In genomic region chr10:23894601-23895349, GRCm38 (mm10) we compare ENCODE assay signal across 8 mouse cellular contexts. TPM values are rescaled to one million over a fixed set of nuclear protein-coding genes. Genes with fewer than 3 reads are reported as not detected.
DNase-seq lines count a peak whose midpoint lies in the region; ATAC-seq and TF ChIP-seq lines count a peak whose summit lies in the region.

TSS of gene Vnn1 (plus strand) at chr10:23894688.

- no peaks in the 10 kb centered on the region for H3K36me3 ChIP-seq in embryonic facial prominence, embryonic 15.5 days

- DNase-seq in left cerebral cortex, adult 2 months (ENCODE audit: extremely low spot score in 1 of 2, low spot score in 2 of 2) = no peak
- no peak for DNase-seq in left cerebral cortex, postnatal 4 days
- DNase-seq in kidney, adult 8-10 months = peak; percentile 66 to 76
- DNase-seq in lung, postnatal 25 days (ENCODE audit: low spot score) = peak; percentile 2
- no peak for DNase-seq in layer of hippocampus, adult 8-10 months (ENCODE audit: low spot score in 2 of 2)
- DNase-seq in layer of hippocampus, adult 18-20 months (ENCODE audit: low spot score in 2 of 2) = no peak
- DNase-seq in layer of hippocampus, postnatal 10 days (ENCODE audit: low spot score in 2 of 2) = no peak

- WGBS in embryonic facial prominence, embryonic 15.5 days = 28% methylated on average over 21 of the region's 21 CpGs

- intact Hi-C loops in left cerebral cortex, adult 2 months (cut with DNase I) = no loop called here
- intact Hi-C loops in left cerebral cortex, postnatal 4 days (cut with DNase I) = no loop called here

- no peak for ATAC-seq in embryonic facial prominence, embryonic 15.5 days (ENCODE audit: insufficient number of reproducible peaks, low FRiP score, low TSS enrichment, low read depth)

- H3K27ac ChIP-seq in left cerebral cortex, adult 2 months = no peak within 1 kb of the TSS
- H3K27ac ChIP-seq in embryonic facial prominence, embryonic 15.5 days (replicated peaks) = no peak within 1 kb of the TSS

- no peaks in the 10 kb centered on the region for H3K9me3 ChIP-seq in embryonic facial prominence, embryonic 15.5 days (replicated peaks)

- no peak within 1 kb of the TSS for H3K9ac ChIP-seq in embryonic facial prominence, embryonic 15.5 days

- H3K4me1 ChIP-seq in embryonic facial prominence, embryonic 15.5 days = peaks cover 10% of the 10 kb centered on the region; the same call in 1 of the 2 replicates

- H3K4me2 ChIP-seq in embryonic facial prominence, embryonic 15.5 days (replicated peaks) = peak within 1 kb of the TSS; percentile 49

- no peak for TF ChIP-seq CTCF in left cerebral cortex, adult 2 months (IDR thresholded peaks at IDR 0.05)

- H3K27me3 ChIP-seq in embryonic facial prominence, embryonic 15.5 days = no peaks in the 10 kb centered on the region

- H3K4me3 ChIP-seq in left cerebral cortex, adult 2 months = peak within 1 kb of the TSS; percentile 17
- H3K4me3 ChIP-seq in embryonic facial prominence, embryonic 15.5 days (replicated peaks) = peak within 1 kb of the TSS; percentile 30

RNA-seq across cellular contexts. Expression of gene Vnn1, which starts in this region (rescaled TPM):
- total RNA-seq in left cerebral cortex, adult 2 months (2021) = under 1 TPM in 1 of 2 experiments, not detected in 1; 0.14 TPM
- under 1 TPM; 0.32 to 0.38 TPM for total RNA-seq in left cerebral cortex, postnatal 4 days (2021)
- polyA plus RNA-seq in embryonic facial prominence, embryonic 15.5 days (2015; fragmentation: Nextera tagmentation; extraction: Ambion mirVana) = 0.43 and 0.56 TPM in 2 replicates
- total RNA-seq in layer of hippocampus, adult 8-10 months (2022) = not detected
- total RNA-seq in layer of hippocampus, adult 18-20 months (2021) = under 1 TPM in 1 of 2 experiments, not detected in 1; 0.37 TPM
- under 1 TPM; 0.66 to 0.71 TPM for total RNA-seq in layer of hippocampus, postnatal 10 days (2021)

Comparison
In these comparisons a context has a peak if more than half of its experiments do, and no peak if none do; other contexts are left out.
1. DNase-seq: peak in kidney, adult 8-10 months (2 of 2) and lung, postnatal 25 days (single experiment); none in left cerebral cortex, adult 2 months (0 of 2), left cerebral cortex, postnatal 4 days (single experiment), layer of hippocampus, adult 8-10 months (0 of 2), layer of hippocampus, adult 18-20 months (0 of 2) and layer of hippocampus, postnatal 10 days (0 of 2).